Mouse (Mus musculus) liver, embryonic 11.5 days (tissue): ENCODE results near the gene Snai1. TPM values are rescaled to one million over a fixed set of nuclear protein-coding genes. Genes with fewer than 3 reads are reported as not detected.

Experiments used
- polyA plus RNA-seq: library from polyadenylated mRNA; unstranded; fragments of >200 nt; fragmentation: Nextera tagmentation; extraction: Ambion mirVana; gene quantifications from 2 replicates; pipeline ENCODE4 v1.2.1, GENCODE M21; 2014

The Snai1 gene
- polyA plus RNA-seq, 1 experiment from 2014 or later = 15.2 TPM

Other genes with a start within 250 kb of the Snai1 start
- gene B4galt5, start 189.0 kb upstream of the Snai1 start, polyA plus RNA-seq = 8.0 and 11.8 TPM in 2 replicates
- gene Slc9a8, start 116.5 kb upstream of the Snai1 start, polyA plus RNA-seq = 22.0 and 23.8 TPM in 2 replicates
- 55.9 and 57.7 TPM in 2 replicates for gene Rnf114, start 45.5 kb upstream of the Snai1 start, polyA plus RNA-seq
- gene Spata2, start 45.3 kb upstream of the Snai1 start, polyA plus RNA-seq = 16.2 and 17.5 TPM in 2 replicates
- gene Ube2v1, start 93.9 kb downstream of the Snai1 start, polyA plus RNA-seq = 304 and 308 TPM in 2 replicates
- 3.8 and 4.9 TPM in 2 replicates for gene Gm20431, start 123.3 kb downstream of the Snai1 start, polyA plus RNA-seq
- gene Cebpb, start 150.7 kb downstream of the Snai1 start, polyA plus RNA-seq = 13.9 and 14.4 TPM in 2 replicates
- gene Tmem189, start 151.6 kb downstream of the Snai1 start, polyA plus RNA-seq = 30.5 and 32.6 TPM in 2 replicates